Mouse (Mus musculus) kidney, adult 2 months (tissue): ENCODE measurements around the gene Asap2. TPM values are rescaled to one million over a fixed set of nuclear protein-coding genes. Genes with fewer than 3 reads are reported as not detected.

Experiments used
- DNase-seq: peaks from one replicate; pipeline ENCODE4 v3.0.0; 2021
- H3K27ac ChIP-seq: fragments of 200-500 bp; 2 replicates; pipeline ENCODE4 v1.5.1; 2012; ENCODE audit warnings: low read depth, low read length, control low read depth, inconsistent platforms; ENCODE audit not compliant: insufficient read depth
- H3K27me3 ChIP-seq: fragments of 200-500 bp; replicated peaks from 2 replicates; pipeline ENCODE4 v1.6.1; 2012; ENCODE audit warnings: mild to moderate bottlenecking, moderate library complexity, low read length, inconsistent platforms; ENCODE audit not compliant: control insufficient read depth, insufficient read depth
- H3K36me3 ChIP-seq: fragments of 200-500 bp; 2 replicates; pipeline ENCODE4 v1.6.1; 2012; ENCODE audit warnings: mild to moderate bottlenecking, moderate library complexity, low read length, inconsistent platforms; ENCODE audit not compliant: control insufficient read depth, insufficient read depth
- H3K4me1 ChIP-seq: fragments of 200-500 bp; 2 replicates; pipeline ENCODE4 v1.6.1; 2011; ENCODE audit warnings: low read length; ENCODE audit not compliant: control insufficient read depth, insufficient read depth
- H3K4me3 ChIP-seq: fragments of 200-500 bp; 2 replicates; pipeline ENCODE4 v1.5.1; 2011; ENCODE audit warnings: mild to moderate bottlenecking, low read depth, low read length, control low read depth; ENCODE audit not compliant: insufficient read depth
- CTCF ChIP-seq: fragments of 200-500 bp; conservative IDR thresholded peaks from 2 replicates; pipeline ENCODE4 v1.5.1; 2011; ENCODE audit warnings: low read depth, mild to moderate bottlenecking, control low read depth, low read length, moderate library complexity, mixed read lengths; ENCODE audit not compliant: insufficient read depth, insufficient read length
- POLR2A ChIP-seq: fragments of 200-500 bp; IDR thresholded peaks from one replicate; pipeline ENCODE4 v1.6.1; 2011; ENCODE audit warnings: low read depth, low read length, control low read depth
- WGBS: fragments of 180-500 bp; shearing (Covaris S2); methylation state at CpG from one replicate; pipeline ENCODE4 v1.1.7; 2018; 5-methylcytosine and 5-hydroxymethylcytosine counted together
- polyA plus RNA-seq: library from polyadenylated mRNA; depleted of rRNA; stranded (reverse); fragments of >200 nt; gene quantifications from 2 replicates; pipeline ENCODE4 v1.2.3, GENCODE M21; 2012

The Asap2 gene
- polyA plus RNA-seq, 1 experiment, result 8.2 TPM

- 88% methylated on average over 4 of the region's 4 CpGs for WGBS
- Histone ChIP-seq H3K4me3 (no peak overlapping the region), H3K36me3 (0 out of 2 replicates have a peak, but pooled peaks cover 3% of the 10 kb centered on the region), H3K27ac (no peak overlapping the region), H3K4me1 (peaks cover 8% of the 10 kb centered on the region), H3K27me3 (no peaks in the 10 kb centered on the region)
- DNase-seq, result peak; percentile 72
- TF ChIP-seq CTCF (no peak), POLR2A (no peak)
These were observed 315.5 kb downstream of the Asap2 start for GRCm38 (mm10) chr12:21305741-21306140.

DNA sequence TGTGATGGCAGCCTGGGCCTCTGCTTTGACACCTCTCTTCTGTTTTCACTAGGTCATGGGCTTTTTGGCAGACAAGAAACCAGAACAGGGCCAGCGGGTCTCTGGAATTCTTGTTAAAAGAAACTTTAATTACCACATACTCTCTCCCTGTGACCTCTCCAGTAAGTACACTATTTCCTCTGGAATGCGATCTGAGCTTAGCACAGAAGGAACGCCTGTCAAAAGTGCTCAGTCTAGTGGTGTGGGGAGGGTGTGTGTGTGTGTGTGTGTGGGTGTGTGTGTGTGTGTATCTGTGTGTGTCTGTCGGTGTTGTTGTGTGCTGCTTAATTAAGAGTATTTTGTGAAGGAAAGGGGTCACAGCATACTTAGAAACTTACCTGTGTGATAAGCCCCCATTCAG lies 316.5 kb downstream of the Asap2 start:
- no peak for TF ChIP-seq CTCF
- TF ChIP-seq POLR2A, result no peak
- Histone ChIP-seq H3K36me3 (no peaks in the 10 kb centered on the region), H3K4me1 (peaks cover 2% of the 10 kb centered on the region; the same call in 1 of the 2 replicates), H3K27me3 (no peaks in the 10 kb centered on the region), H3K27ac (no peak overlapping the region), H3K4me3 (no peak overlapping the region)
- DNase-seq, result no peak
- 42% methylated on average over 4 of the region's 4 CpGs for WGBS

DNA sequence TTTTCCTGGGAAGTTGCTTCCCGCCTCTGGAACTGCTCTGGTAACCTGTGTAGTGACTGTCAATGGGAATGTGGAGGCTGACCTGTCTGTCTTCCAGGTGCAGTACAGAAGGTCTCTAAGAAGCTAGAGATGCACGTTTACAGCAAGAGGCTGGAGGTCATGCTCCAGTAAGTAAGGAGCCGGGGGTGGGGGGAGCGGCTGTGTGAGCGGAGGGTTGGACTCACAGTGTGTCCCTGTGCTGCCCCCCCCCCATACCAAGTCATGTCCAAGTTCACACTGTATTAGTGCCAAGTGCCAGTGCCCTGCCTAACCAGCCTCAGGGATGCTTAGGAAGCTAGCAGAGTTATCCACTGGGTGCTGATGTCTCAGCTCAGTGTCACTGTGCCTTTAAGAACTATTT lies 321.9 kb downstream of the Asap2 start:
- Histone ChIP-seq H3K4me1 (peaks cover 2% of the 10 kb centered on the region; the same call in 1 of the 2 replicates), H3K36me3 (no peaks in the 10 kb centered on the region), H3K27me3 (no peaks in the 10 kb centered on the region), H3K27ac (no peak overlapping the region), H3K4me3 (no peak overlapping the region)
- TF ChIP-seq CTCF (no peak), POLR2A (no peak)
- DNase-seq, result peak; percentile 31
- 43% methylated on average over 5 of the region's 5 CpGs for WGBS

- peak; percentile 94 for DNase-seq
- WGBS, result 2% methylated on average over 59 of the region's 59 CpGs
- peaks cover 2% of the 10 kb centered on the region; the same call in 1 of the 2 replicates for H3K36me3 ChIP-seq
- no peak for TF ChIP-seq CTCF
- peak; percentile 77 for TF ChIP-seq POLR2A
- H3K27me3 ChIP-seq, result no peaks in the 10 kb centered on the region
- peak within 1 kb of the TSS; percentile 92 for H3K4me3 ChIP-seq
- H3K27ac ChIP-seq, result peak within 1 kb of the TSS; percentile 88
- peaks cover 29% of the 10 kb centered on the region for H3K4me1 ChIP-seq
These were observed 325.9 kb downstream of the Asap2 start, which contains the start of gene Iah1 for GRCm38 (mm10) chr12:21315923-21316868. TSS of gene Iah1 (plus strand) at chr12:21316389.

DNA sequence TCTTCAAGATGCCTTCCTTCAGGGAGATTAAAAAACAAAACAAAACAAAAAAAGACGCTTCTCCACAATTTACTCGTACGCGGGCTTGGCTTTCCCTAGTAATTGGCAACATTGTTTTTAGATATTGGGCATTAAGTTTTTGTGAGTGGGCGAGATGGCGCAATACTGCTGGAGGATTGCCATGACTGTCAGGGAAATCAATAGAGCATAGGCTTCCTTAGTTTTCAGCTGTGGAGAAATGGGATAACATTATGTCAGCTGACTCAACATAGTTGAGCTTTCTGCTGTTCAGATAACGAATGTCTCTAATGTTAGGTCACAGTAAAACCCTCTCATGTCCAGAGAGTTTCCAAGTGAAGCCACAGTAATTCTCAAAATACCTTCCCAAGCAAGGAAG lies 326.6 kb downstream of the Asap2 start:
- DNase-seq, result peak; percentile 54
- H3K27me3 ChIP-seq, result no peaks in the 10 kb centered on the region
- peaks cover 2% of the 10 kb centered on the region; the same call in 1 of the 2 replicates for H3K36me3 ChIP-seq
- H3K4me1 ChIP-seq, result peaks cover 29% of the 10 kb centered on the region
- H3K27ac ChIP-seq, result peak overlapping the region; percentile 88
- H3K4me3 ChIP-seq, result peak overlapping the region; percentile 92
- whole genome bisulfite sequencing, result 20% methylated on average over 7 of the region's 7 CpGs
- TF ChIP-seq CTCF (no peak), POLR2A (no peak)

DNA sequence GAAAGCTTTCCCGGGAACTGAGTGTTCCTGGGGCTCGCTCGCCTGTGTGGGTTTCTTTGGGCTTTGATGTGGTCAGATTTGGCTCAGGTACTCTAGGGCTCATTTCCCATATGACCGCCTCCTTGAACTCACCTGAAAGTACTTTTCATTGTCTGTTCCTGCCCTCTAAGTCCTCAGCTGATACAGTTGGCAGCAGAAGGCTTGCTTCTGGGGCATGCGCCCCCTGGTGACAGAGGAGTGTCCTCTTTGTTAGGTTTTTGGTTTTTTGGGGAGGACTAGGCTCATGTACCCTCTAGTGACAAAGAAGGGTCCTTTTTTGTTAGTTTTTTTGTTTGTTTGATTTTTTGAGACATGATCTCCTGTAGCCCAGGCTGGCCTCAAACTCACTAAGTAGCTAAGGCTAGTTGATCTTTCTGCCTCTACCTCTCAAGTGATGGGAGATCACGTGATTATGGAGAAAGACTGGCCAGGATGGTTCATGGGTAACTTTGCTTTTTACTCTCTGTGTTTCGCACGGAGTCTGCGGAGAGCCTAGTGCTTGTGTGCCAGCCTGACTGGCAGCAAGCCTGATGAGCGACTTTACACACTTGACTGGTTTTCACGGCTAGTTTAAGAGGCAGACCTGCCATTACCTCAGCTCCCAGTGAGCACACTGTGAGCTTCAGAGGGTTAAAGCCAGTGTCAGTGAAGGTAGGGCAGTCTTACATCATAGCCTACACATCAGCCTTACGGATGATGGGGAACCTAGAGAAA lies 328.1 kb downstream of the Asap2 start:
- DNase-seq, result peak; percentile 90
- H3K27me3 ChIP-seq, result no peaks in the 10 kb centered on the region
- 46% methylated on average over 12 of the region's 12 CpGs for WGBS
- peaks cover 29% of the 10 kb centered on the region for H3K4me1 ChIP-seq
- TF ChIP-seq POLR2A (no peak), CTCF (peak; percentile 66)
- H3K4me3 ChIP-seq, result no peak overlapping the region
- H3K27ac ChIP-seq, result 0 out of 2 replicates have a peak overlapping the region, but pooled peaks have one; percentile 13
- H3K36me3 ChIP-seq, result peaks cover 3% of the 10 kb centered on the region; the same call in 1 of the 2 replicates
